Mouse (Mus musculus): ENCODE results near the gene Dennd4b. TPM values are rescaled to one million over a fixed set of nuclear protein-coding genes. Genes with fewer than 3 reads are reported as not detected.
A peak's percentile ranks its signal among the peaks of the same experiment; 100 is the strongest.

The Dennd4b gene
- polyA plus RNA-seq, 1 experiment: 25.7 TPM

DNA sequence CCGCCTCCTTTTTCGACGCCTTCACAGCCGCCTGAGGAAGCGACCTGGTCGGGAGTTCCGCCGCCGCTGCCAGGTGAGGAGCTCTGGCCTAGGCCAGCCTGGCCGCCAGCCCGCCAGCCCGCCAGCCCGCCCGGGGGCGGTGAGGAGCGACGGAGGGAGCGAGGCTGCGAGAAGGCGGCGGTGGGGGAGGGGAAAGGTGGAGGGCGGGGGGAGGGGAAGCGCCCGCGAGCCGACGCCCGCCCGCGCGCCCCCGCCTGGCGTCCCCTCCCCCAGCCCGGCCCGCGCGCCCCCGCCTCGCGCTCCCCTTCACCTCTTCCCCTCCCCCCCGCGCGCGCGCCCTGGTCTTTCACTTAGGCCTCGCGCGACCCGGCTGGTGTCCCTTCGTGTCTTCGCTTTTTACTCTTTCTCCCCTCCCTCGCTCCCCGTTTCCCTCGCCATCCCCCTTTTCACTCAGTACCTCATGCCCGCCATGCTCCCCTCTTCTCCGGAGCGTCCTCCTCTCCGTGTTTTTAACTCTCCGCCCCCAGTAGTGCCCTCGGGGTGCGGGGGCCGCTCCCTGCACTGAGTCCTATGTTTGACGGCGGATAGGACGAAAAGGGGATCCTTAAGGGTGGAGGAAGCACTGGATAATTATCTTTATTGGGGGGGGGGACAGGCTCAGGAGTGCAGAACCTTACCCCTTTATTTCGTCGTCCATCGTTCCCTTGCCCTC is 28.5 kb downstream of the Dennd4b start:
- no peak for TF ChIP-seq CTCF (IDR thresholded peaks at IDR 0.05; ENCODE audit: control insufficient read depth, insufficient read depth, insufficient replicate concordance, low read depth, low read length)
- TF ChIP-seq POLR2A (IDR thresholded peaks at IDR 0.05; ENCODE audit: control insufficient read depth, low read depth, low read length): peak; percentile 3; the same call in 1 of the 2 replicates
- Histone ChIP-seq H3K4me3 (ENCODE audit: control insufficient read depth, low read depth, low read length) (peak overlapping the region; percentile 98), H3K4me1 (ENCODE audit: control insufficient read depth, insufficient read depth, low read length) (peaks cover 3% of the 10 kb centered on the region; the same call in 1 of the 2 replicates), H3K36me3 (ENCODE audit: control insufficient read depth, insufficient read depth, low read length) (no peaks in the 10 kb centered on the region), H3K27ac (ENCODE audit: control insufficient read depth, insufficient read depth, low read depth, low read length) (peak overlapping the region; percentile 95), H3K27me3 (ENCODE audit: control insufficient read depth, insufficient read depth, low read length) (no peaks in the 10 kb centered on the region)

GRCm38 (mm10) chr3:90294064-90294440 is 29.1 kb downstream of the Dennd4b start:
- no peaks in the 10 kb centered on the region for H3K36me3 ChIP-seq (ENCODE audit: control insufficient read depth, insufficient read depth, low read length)
- peaks cover 3% of the 10 kb centered on the region; the same call in 1 of the 2 replicates for H3K4me1 ChIP-seq (ENCODE audit: control insufficient read depth, insufficient read depth, low read length)

GRCm38 (mm10) chr3:90294651-90295050 is 29.7 kb downstream of the Dennd4b start:
- Histone ChIP-seq H3K27ac (ENCODE audit: control insufficient read depth, insufficient read depth, low read depth, low read length) (no peak overlapping the region), H3K4me3 (ENCODE audit: control insufficient read depth, low read depth, low read length) (peak overlapping the region; percentile 98; the same call in 1 of the 2 replicates)
- TF ChIP-seq POLR2A (IDR thresholded peaks at IDR 0.05; ENCODE audit: control insufficient read depth, low read depth, low read length): no peak
- no peak for TF ChIP-seq CTCF (IDR thresholded peaks at IDR 0.05; ENCODE audit: control insufficient read depth, insufficient read depth, insufficient replicate concordance, low read depth, low read length)

More at GRCm38 (mm10) chr3:90294064-90294440, 29.1 kb downstream of the Dennd4b start:
- Histone ChIP-seq H3K4me3 (ENCODE audit: control insufficient read depth, low read depth, low read length) (peak overlapping the region; percentile 98), H3K27ac (ENCODE audit: control insufficient read depth, insufficient read depth, low read depth, low read length) (peak overlapping the region; percentile 95), H3K27me3 (ENCODE audit: control insufficient read depth, insufficient read depth, low read length) (no peaks in the 10 kb centered on the region)
- no peak; the same call in 1 of the 2 replicates for TF ChIP-seq POLR2A (IDR thresholded peaks at IDR 0.05; ENCODE audit: control insufficient read depth, low read depth, low read length)
- TF ChIP-seq CTCF (IDR thresholded peaks at IDR 0.05; ENCODE audit: control insufficient read depth, insufficient read depth, insufficient replicate concordance, low read depth, low read length): no peak

GRCm38 (mm10) chr3:90305801-90306200 is 40.8 kb downstream of the Dennd4b start:
- H3K36me3 ChIP-seq (ENCODE audit: control insufficient read depth, insufficient read depth, low read length): no peaks in the 10 kb centered on the region
- no peaks in the 10 kb centered on the region for H3K27me3 ChIP-seq (ENCODE audit: control insufficient read depth, insufficient read depth, low read length)
- no peak overlapping the region for H3K27ac ChIP-seq (ENCODE audit: control insufficient read depth, insufficient read depth, low read depth, low read length)
- no peaks in the 10 kb centered on the region for H3K4me1 ChIP-seq (ENCODE audit: control insufficient read depth, insufficient read depth, low read length)
- TF ChIP-seq POLR2A (IDR thresholded peaks at IDR 0.05; ENCODE audit: control insufficient read depth, low read depth, low read length): no peak
- no peak for TF ChIP-seq CTCF (IDR thresholded peaks at IDR 0.05; ENCODE audit: control insufficient read depth, insufficient read depth, insufficient replicate concordance, low read depth, low read length)
- no peak overlapping the region for H3K4me3 ChIP-seq (ENCODE audit: control insufficient read depth, low read depth, low read length)

More at GRCm38 (mm10) chr3:90294651-90295050, 29.7 kb downstream of the Dennd4b start:
- H3K27me3 ChIP-seq (ENCODE audit: control insufficient read depth, insufficient read depth, low read length): no peaks in the 10 kb centered on the region
- no peaks in the 10 kb centered on the region for H3K36me3 ChIP-seq (ENCODE audit: control insufficient read depth, insufficient read depth, low read length)
- H3K4me1 ChIP-seq (ENCODE audit: control insufficient read depth, insufficient read depth, low read length): peaks cover 3% of the 10 kb centered on the region; the same call in 1 of the 2 replicates

GRCm38 (mm10) chr3:90309589-90309988 is 44.6 kb downstream of the Dennd4b start:
- no peaks in the 10 kb centered on the region for H3K27me3 ChIP-seq (ENCODE audit: control insufficient read depth, insufficient read depth, low read length)

GRCm38 (mm10) chr3:90313367-90313766 is 48.4 kb downstream of the Dennd4b start:
- no peaks in the 10 kb centered on the region for H3K27me3 ChIP-seq (ENCODE audit: control insufficient read depth, insufficient read depth, low read length)

More at GRCm38 (mm10) chr3:90309589-90309988, 44.6 kb downstream of the Dennd4b start:
- no peak overlapping the region for H3K27ac ChIP-seq (ENCODE audit: control insufficient read depth, insufficient read depth, low read depth, low read length)
- no peak for TF ChIP-seq POLR2A (IDR thresholded peaks at IDR 0.05; ENCODE audit: control insufficient read depth, low read depth, low read length)
- no peak for TF ChIP-seq CTCF (IDR thresholded peaks at IDR 0.05; ENCODE audit: control insufficient read depth, insufficient read depth, insufficient replicate concordance, low read depth, low read length)
- no peaks in the 10 kb centered on the region for H3K36me3 ChIP-seq (ENCODE audit: control insufficient read depth, insufficient read depth, low read length)
- no peak overlapping the region for H3K4me3 ChIP-seq (ENCODE audit: control insufficient read depth, low read depth, low read length)
- H3K4me1 ChIP-seq (ENCODE audit: control insufficient read depth, insufficient read depth, low read length): no peaks in the 10 kb centered on the region

DNA sequence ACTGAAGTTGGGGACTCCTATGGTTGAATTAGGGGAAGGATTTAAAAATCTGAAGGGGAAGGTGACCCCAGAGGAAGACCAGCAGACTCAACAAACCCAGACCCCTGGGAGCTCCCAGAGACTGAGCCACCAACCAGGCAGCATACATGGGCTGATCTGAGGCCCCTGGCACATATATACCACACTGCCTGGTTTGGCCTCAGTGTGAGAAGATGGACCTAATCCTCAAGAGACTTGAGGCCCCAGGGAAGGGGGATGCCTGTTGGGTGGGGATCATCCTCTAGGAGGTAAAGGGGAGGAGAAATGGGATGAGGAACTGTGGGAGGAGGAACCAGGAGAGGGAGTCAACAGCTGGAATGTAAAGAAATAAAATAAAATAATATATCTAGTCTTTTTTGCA is 49.3 kb downstream of the Dennd4b start:
- no peaks in the 10 kb centered on the region for H3K4me1 ChIP-seq (ENCODE audit: control insufficient read depth, insufficient read depth, low read length)
- TF ChIP-seq CTCF (IDR thresholded peaks at IDR 0.05; ENCODE audit: control insufficient read depth, insufficient read depth, insufficient replicate concordance, low read depth, low read length): no peak
- TF ChIP-seq POLR2A (IDR thresholded peaks at IDR 0.05; ENCODE audit: control insufficient read depth, low read depth, low read length): no peak
- no peak overlapping the region for H3K27ac ChIP-seq (ENCODE audit: control insufficient read depth, insufficient read depth, low read depth, low read length)
- H3K36me3 ChIP-seq (ENCODE audit: control insufficient read depth, insufficient read depth, low read length): no peaks in the 10 kb centered on the region
- no peak overlapping the region for H3K4me3 ChIP-seq (ENCODE audit: control insufficient read depth, low read depth, low read length)
- no peaks in the 10 kb centered on the region for H3K27me3 ChIP-seq (ENCODE audit: control insufficient read depth, insufficient read depth, low read length)

More at GRCm38 (mm10) chr3:90313367-90313766, 48.4 kb downstream of the Dennd4b start:
- H3K36me3 ChIP-seq (ENCODE audit: control insufficient read depth, insufficient read depth, low read length): no peaks in the 10 kb centered on the region
- H3K4me3 ChIP-seq (ENCODE audit: control insufficient read depth, low read depth, low read length): no peak overlapping the region
- TF ChIP-seq CTCF (IDR thresholded peaks at IDR 0.05; ENCODE audit: control insufficient read depth, insufficient read depth, insufficient replicate concordance, low read depth, low read length) (no peak), POLR2A (IDR thresholded peaks at IDR 0.05; ENCODE audit: control insufficient read depth, low read depth, low read length) (no peak)
- no peak overlapping the region for H3K27ac ChIP-seq (ENCODE audit: control insufficient read depth, insufficient read depth, low read depth, low read length)
- H3K4me1 ChIP-seq (ENCODE audit: control insufficient read depth, insufficient read depth, low read length): no peaks in the 10 kb centered on the region
